Mouse (Mus musculus) liver, embryonic 15.5 days (tissue): ENCODE data around the gene Rpp38. TPM values are rescaled to one million over a fixed set of nuclear protein-coding genes. Genes with fewer than 3 reads are reported as not detected.
A peak's percentile ranks its signal among the peaks of the same experiment; 100 is the strongest.

ENCODE experiments used
- ATAC-seq: fragments of 200-750 bp; cut with Nextera tagmentation; 2 replicates; pipeline ENCODE4 v1.8.0; 2017; ENCODE audit warnings: moderate number of reproducible peaks, mild to moderate bottlenecking, moderate library complexity; ENCODE audit not compliant: insufficient read depth
- H3K27ac ChIP-seq: fragments of 300-500 bp; sonication (generic); replicated peaks from 2 replicates; pipeline ENCODE4 v1.5.1; 2015; ENCODE audit warnings: mild to moderate bottlenecking, inconsistent platforms
- H3K27me3 ChIP-seq: fragments of 300-500 bp; sonication (generic); 2 replicates; pipeline ENCODE4 v1.6.1; 2015; ENCODE audit warnings: mild to moderate bottlenecking, inconsistent platforms
- H3K36me3 ChIP-seq: fragments of 300-500 bp; sonication (generic); replicated peaks from 2 replicates; pipeline ENCODE4 v1.6.1; 2015; ENCODE audit warnings: moderate library complexity, mild to moderate bottlenecking, inconsistent platforms
- H3K4me1 ChIP-seq: fragments of 300-500 bp; sonication (generic); replicated peaks from 2 replicates; pipeline ENCODE4 v1.6.1; 2015; ENCODE audit warnings: inconsistent platforms
- H3K4me2 ChIP-seq: fragments of 300-500 bp; sonication (generic); 2 replicates; pipeline ENCODE4 v1.6.1; 2015; ENCODE audit warnings: moderate library complexity, mild to moderate bottlenecking, inconsistent platforms
- H3K4me3 ChIP-seq: fragments of 300-500 bp; sonication (generic); replicated peaks from 2 replicates; pipeline ENCODE4 v1.5.1; 2015; ENCODE audit warnings: mild to moderate bottlenecking, inconsistent platforms
- H3K9ac ChIP-seq: fragments of 300-500 bp; sonication (generic); 2 replicates; pipeline ENCODE4 v1.6.1; 2015; ENCODE audit warnings: moderate library complexity, mild to moderate bottlenecking, inconsistent platforms
- H3K9me3 ChIP-seq: fragments of 300-500 bp; sonication (generic); replicated peaks from 2 replicates; pipeline ENCODE4 v1.6.1; 2016; ENCODE audit warnings: inconsistent platforms
- WGBS: fragments of 180-500 bp; shearing (Covaris S2); methylation state at CpG from one replicate; pipeline ENCODE4 v1.1.7; 2015; ENCODE audit warnings: mixed read lengths; ENCODE audit not compliant: insufficient replicate concordance; 5-methylcytosine and 5-hydroxymethylcytosine counted together
- polyA plus RNA-seq: library from polyadenylated mRNA; unstranded; fragments of >200 nt; fragmentation: Nextera tagmentation; extraction: Ambion mirVana; gene quantifications from 2 replicates; pipeline ENCODE4 v1.2.1, GENCODE M21; 2015

Rpp38 gene
- polyA plus RNA-seq, 1 experiment from 2014 or later = 7.2 TPM

GRCm38 (mm10) chr2:3285709-3286108, 46.7 kb downstream of the Rpp38 start:
- Histone ChIP-seq H3K4me3 (peak overlapping the region; percentile 86), H3K4me2 (peak overlapping the region; percentile 97), H3K9me3 (no peaks in the 10 kb centered on the region), H3K9ac (no peak overlapping the region), H3K4me1 (peaks cover 27% of the 10 kb centered on the region), H3K36me3 (no peaks in the 10 kb centered on the region), H3K27me3 (no peaks in the 10 kb centered on the region), H3K27ac (no peak overlapping the region; the same call in 1 of the 2 replicates)
- WGBS = 17% methylated on average over 3 of the region's 3 CpGs
- no peak for ATAC-seq

- Histone ChIP-seq H3K4me3 (peak overlapping the region; percentile 86), H3K36me3 (no peaks in the 10 kb centered on the region), H3K27ac (peak overlapping the region; percentile 81; the same call in 1 of the 2 replicates), H3K4me2 (peak overlapping the region; percentile 97), H3K9ac (peak overlapping the region; percentile 86), H3K9me3 (no peaks in the 10 kb centered on the region), H3K4me1 (peaks cover 27% of the 10 kb centered on the region), H3K27me3 (no peaks in the 10 kb centered on the region)
- ATAC-seq = no peak
- 1% methylated on average over 6 of the region's 6 CpGs for WGBS
These were observed 47.3 kb downstream of the Rpp38 start for GRCm38 (mm10) chr2:3285181-3285530.

- peak overlapping the region; percentile 86 for H3K9ac ChIP-seq
- H3K27ac ChIP-seq = peak overlapping the region; percentile 81
- H3K36me3 ChIP-seq = no peaks in the 10 kb centered on the region
- peaks cover 27% of the 10 kb centered on the region for H3K4me1 ChIP-seq
- peak overlapping the region; percentile 86 for H3K4me3 ChIP-seq
- no peaks in the 10 kb centered on the region for H3K9me3 ChIP-seq
- under 1% methylated on average over 59 of the region's 60 CpGs for WGBS
- ATAC-seq = peak; percentile 20
- no peaks in the 10 kb centered on the region for H3K27me3 ChIP-seq
- peak overlapping the region; percentile 97 for H3K4me2 ChIP-seq
These were observed 47.8 kb downstream of the Rpp38 start for GRCm38 (mm10) chr2:3284473-3285180.

- no peaks in the 10 kb centered on the region for H3K27me3 ChIP-seq
- peak within 1 kb of the TSS; percentile 86 for H3K4me3 ChIP-seq
- ATAC-seq = peak; percentile 93
- no peaks in the 10 kb centered on the region for H3K9me3 ChIP-seq
- H3K4me2 ChIP-seq = peak within 1 kb of the TSS; percentile 97
- no peaks in the 10 kb centered on the region for H3K36me3 ChIP-seq
- under 1% methylated on average over 88 of the region's 88 CpGs for WGBS
- H3K4me1 ChIP-seq = peaks cover 27% of the 10 kb centered on the region
- peak within 1 kb of the TSS; percentile 81 for H3K27ac ChIP-seq
- H3K9ac ChIP-seq = peak within 1 kb of the TSS; percentile 86
These were observed 48.6 kb downstream of the Rpp38 start, which contains the start of gene Nmt2 for GRCm38 (mm10) chr2:3283602-3284472. TSS of gene Nmt2 (plus strand) at chr2:3284212.

- H3K9me3 ChIP-seq = no peaks in the 10 kb centered on the region
- H3K4me2 ChIP-seq = peak overlapping the region; percentile 97
- peak overlapping the region; percentile 68 for H3K9ac ChIP-seq
- no peaks in the 10 kb centered on the region for H3K27me3 ChIP-seq
- H3K4me1 ChIP-seq = peaks cover 27% of the 10 kb centered on the region
- H3K27ac ChIP-seq = peak overlapping the region; percentile 77
- no peaks in the 10 kb centered on the region for H3K36me3 ChIP-seq
- WGBS = 7% methylated on average over 12 of the region's 12 CpGs
- no peak for ATAC-seq
- peak overlapping the region; percentile 86 for H3K4me3 ChIP-seq
These were observed 49.4 kb downstream of the Rpp38 start for GRCm38 (mm10) chr2:3282866-3283601.

- Histone ChIP-seq H3K9ac (no peak overlapping the region), H3K4me3 (no peak overlapping the region), H3K4me2 (no peak overlapping the region), H3K9me3 (no peaks in the 10 kb centered on the region), H3K27me3 (no peaks in the 10 kb centered on the region), H3K27ac (no peak overlapping the region), H3K36me3 (no peaks in the 10 kb centered on the region), H3K4me1 (peaks cover 27% of the 10 kb centered on the region)
- 65% methylated on average over 4 of the region's 4 CpGs for WGBS
- no peak for ATAC-seq
These were observed 51.1 kb downstream of the Rpp38 start for GRCm38 (mm10) chr2:3281311-3281710.

Other genes starting within 250 kb of the Rpp38 start
- 2.8 and 3.2 TPM in 2 replicates for gene Fam171a1, start 218.4 kb downstream of the Rpp38 start, polyA plus RNA-seq
- 13.2 and 14.2 TPM in 2 replicates for gene Nmt2, start 48.4 kb downstream of the Rpp38 start, polyA plus RNA-seq
- 0.32 and 0.66 TPM in 2 replicates for gene Acbd7, start 3.5 kb upstream of the Rpp38 start, polyA plus RNA-seq
- not detected in 2 replicates for gene Olah, start 64.6 kb upstream of the Rpp38 start, polyA plus RNA-seq
- gene Meig1, start 90.0 kb upstream of the Rpp38 start, polyA plus RNA-seq = 0.26 TPM in 1 of 2 replicates, not detected in the other
- gene Dclre1c, start 91.5 kb upstream of the Rpp38 start, polyA plus RNA-seq = 4.3 and 4.9 TPM in 2 replicates
- gene Suv39h2, start 142.4 kb upstream of the Rpp38 start, polyA plus RNA-seq = 5.0 and 5.8 TPM in 2 replicates
- gene Gm45902, start 180.1 kb upstream of the Rpp38 start, polyA plus RNA-seq = 1.6 and 1.7 TPM in 2 replicates
- gene Hspa14, start 180.2 kb upstream of the Rpp38 start, polyA plus RNA-seq = 65.2 and 66.0 TPM in 2 replicates
- gene Cdnf, start 180.4 kb upstream of the Rpp38 start, polyA plus RNA-seq = 0.08 and 0.15 TPM in 2 replicates
- 18.3 and 20.1 TPM in 2 replicates for gene Fam107b, start 237.8 kb upstream of the Rpp38 start, polyA plus RNA-seq